Mouse (Mus musculus) CD4-positive, CD25-positive, alpha-beta regulatory T cell, adult 9 weeks (primary cell): ENCODE data around the gene Trim71. TPM values are rescaled to one million over a fixed set of nuclear protein-coding genes. Genes with fewer than 3 reads are reported as not detected.

Experiments used
- polyA plus RNA-seq: library from polyadenylated mRNA; unstranded; fragments of 100-300 nt; shearing (Covaris generic); gene quantifications from one replicate; pipeline ENCODE4 v1.2.1, GENCODE M21; 2017

Gene Trim71
- 0.02 TPM for polyA plus RNA-seq

DNA sequence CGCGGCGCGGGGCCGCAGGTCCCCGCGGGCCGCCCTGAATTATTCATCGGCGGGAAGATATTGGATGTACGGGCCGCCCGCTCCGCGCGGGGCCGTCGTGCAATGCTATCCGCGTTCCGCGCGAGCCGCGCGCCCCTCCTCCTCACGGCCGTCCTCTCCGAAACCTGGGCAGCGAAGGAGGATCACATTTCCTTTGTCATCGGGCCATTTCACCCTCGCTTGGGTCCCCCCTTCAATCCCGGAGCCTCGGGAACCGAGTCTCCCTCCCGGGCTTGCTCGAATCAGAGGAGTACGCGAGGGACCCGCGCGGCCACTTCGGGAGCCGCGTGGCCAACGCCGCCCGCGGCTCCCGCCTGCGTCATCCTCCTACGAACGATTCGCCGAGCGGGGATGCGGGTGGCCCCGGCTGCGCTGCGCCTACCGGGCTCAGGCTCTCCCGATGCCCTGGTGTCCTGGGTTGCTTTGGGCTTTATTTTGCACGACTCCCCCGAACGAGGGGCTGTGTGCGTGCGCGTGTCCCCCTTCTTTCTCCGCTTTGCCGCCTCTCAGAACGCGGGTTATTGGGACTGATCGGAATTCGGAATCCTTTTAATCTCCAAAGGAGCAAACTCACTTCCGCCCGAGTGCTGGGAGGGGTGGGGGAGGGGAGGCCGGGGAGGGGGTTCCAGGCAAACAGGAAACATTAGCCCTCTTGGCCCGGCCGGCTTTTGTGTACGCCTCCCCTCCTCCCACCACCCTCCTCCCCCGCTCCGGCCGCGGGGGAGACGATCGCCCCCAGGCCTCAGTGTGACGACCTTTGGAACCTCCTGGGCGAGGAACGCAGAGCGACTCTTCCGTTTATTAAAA, at the start of gene Trim71:
Gene Trim71 (minus strand): TSS at position 609 of the 846 bp plus-strand sequence.

DNA sequence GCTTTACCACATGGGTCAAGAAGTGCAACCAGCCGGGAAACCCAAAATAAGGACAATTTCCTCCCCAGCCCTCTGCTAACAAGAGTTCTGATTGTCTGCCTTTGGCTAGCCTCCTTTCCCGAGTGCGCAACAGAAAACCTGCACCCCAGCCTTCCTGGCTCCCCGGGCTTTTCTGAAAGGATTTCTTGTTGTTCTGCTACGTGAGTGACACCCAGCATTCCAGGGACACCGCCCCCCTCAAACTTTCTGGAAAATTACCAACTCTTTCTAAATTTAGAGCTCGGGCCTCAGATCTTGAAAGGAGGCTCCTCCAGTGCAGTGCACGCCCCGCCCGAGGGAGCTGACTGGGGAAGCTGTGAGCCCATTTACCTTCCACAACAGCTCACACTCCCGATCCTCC, 48.8 kb downstream of the Trim71 start, which contains the start of gene C130032M10Rik:
Gene C130032M10Rik (plus strand): TSS at position 334 of the 400 bp plus-strand sequence.

DNA sequence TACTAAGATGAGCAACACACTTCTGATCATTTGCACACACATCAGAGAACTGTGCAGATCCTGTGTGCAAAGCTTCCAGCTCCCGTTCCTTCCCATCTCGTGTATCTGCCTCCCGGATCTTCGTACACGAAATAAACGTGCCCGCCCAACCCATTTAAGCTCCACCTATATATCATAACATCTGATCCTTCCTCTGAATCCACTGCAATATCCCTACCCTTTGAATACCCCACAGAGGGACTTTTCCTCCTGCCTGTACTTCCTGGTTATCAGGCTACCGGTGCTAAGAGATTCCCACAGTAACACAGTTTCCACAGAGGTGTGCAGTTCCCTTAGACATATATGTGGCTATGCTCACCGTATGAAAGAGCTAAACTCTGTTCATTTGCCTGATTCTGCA, 59.4 kb downstream of the Trim71 start, which contains the start of gene Ccr4:
Gene Ccr4 (minus strand): TSS at position 101 of the 400 bp plus-strand sequence.

Other genes starting within 250 kb of the Trim71 start
- 2.3 TPM for gene Bcl2a1c, start 234.2 kb downstream of the Trim71 start, polyA plus RNA-seq
- 2.0 TPM for gene Crtap, start 173.7 kb downstream of the Trim71 start, polyA plus RNA-seq
- 55.3 TPM for gene Glb1, start 163.3 kb downstream of the Trim71 start, polyA plus RNA-seq
- 32.1 TPM for gene Tmppe, start 163.3 kb downstream of the Trim71 start, polyA plus RNA-seq
- gene Ccr4, start 59.5 kb downstream of the Trim71 start, polyA plus RNA-seq, result 37.7 TPM
- gene C130032M10Rik, start 48.7 kb downstream of the Trim71 start, polyA plus RNA-seq, result not detected
- 66.0 TPM for gene Cnot10, start 75.8 kb upstream of the Trim71 start, polyA plus RNA-seq
- gene Dync1li1, start 124.4 kb upstream of the Trim71 start, polyA plus RNA-seq, result 43.7 TPM
- gene Cmtm6, start 166.7 kb upstream of the Trim71 start, polyA plus RNA-seq, result 247 TPM
- 80.5 TPM for gene Cmtm7, start 217.5 kb upstream of the Trim71 start, polyA plus RNA-seq